Mouse (Mus musculus) intestine, embryonic 14.5 days (tissue): ENCODE results near the gene 4930404H24Rik. TPM values are rescaled to one million over a fixed set of nuclear protein-coding genes. Genes with fewer than 3 reads are reported as not detected.
A peak's percentile ranks its signal among the peaks of the same experiment; 100 is the strongest.

Experiments
- ATAC-seq: fragments of 200-750 bp; cut with Nextera tagmentation; replicated peaks from 2 replicates; pipeline ENCODE4 v1.8.0; 2017; ENCODE audit warnings: low read depth, moderate number of reproducible peaks, moderate TSS enrichment, moderate library complexity; ENCODE audit not compliant: low FRiP score, low TSS enrichment
- DNase-seq: peaks from one replicate; pipeline ENCODE4 v3.0.0-alpha.2; 2018; ENCODE audit warnings: low spot score
- H3K27ac ChIP-seq: fragments of 300-500 bp; sonication (generic); 2 replicates; pipeline ENCODE4 v1.5.1; 2014; ENCODE audit warnings: low read depth, mild to moderate bottlenecking, control low read depth
- H3K27me3 ChIP-seq: fragments of 300-500 bp; sonication (generic); replicated peaks from 2 replicates; pipeline ENCODE4 v1.6.1; 2014; ENCODE audit warnings: low read length, control low read depth; ENCODE audit not compliant: control insufficient read depth, insufficient read depth
- H3K36me3 ChIP-seq: fragments of 300-500 bp; sonication (generic); 2 replicates; pipeline ENCODE4 v1.6.1; 2014; ENCODE audit warnings: low read length, control low read depth; ENCODE audit not compliant: control insufficient read depth, insufficient read depth
- H3K4me1 ChIP-seq: fragments of 300-500 bp; sonication (generic); replicated peaks from 2 replicates; pipeline ENCODE4 v1.6.1; 2014; ENCODE audit warnings: low read length, control low read depth, mixed read lengths; ENCODE audit not compliant: control insufficient read depth, insufficient read depth
- H3K4me2 ChIP-seq: fragments of 300-500 bp; sonication (generic); 2 replicates; pipeline ENCODE4 v1.6.1; 2014; ENCODE audit warnings: low read length
- H3K4me3 ChIP-seq: fragments of 300-500 bp; sonication (generic); 2 replicates; pipeline ENCODE4 v1.5.1; 2014; ENCODE audit warnings: low read depth, low read length, control low read depth, mixed read lengths
- H3K9ac ChIP-seq: fragments of 300-500 bp; sonication (generic); 2 replicates; pipeline ENCODE4 v1.6.1; 2014; ENCODE audit warnings: mild to moderate bottlenecking, low read length
- H3K9me3 ChIP-seq: fragments of 300-500 bp; sonication (generic); 2 replicates; pipeline ENCODE4 v1.6.1; 2016; ENCODE audit warnings: low read length, control low read depth; ENCODE audit not compliant: control insufficient read depth
- WGBS: fragments of 180-500 bp; shearing (Covaris S2); extraction: QIAGEN DNeasy Blood & Tissue Kit; methylation state at CpG from one replicate; pipeline ENCODE4 v1.1.7; 2014; 5-methylcytosine and 5-hydroxymethylcytosine counted together
- polyA plus RNA-seq: library from polyadenylated mRNA; unstranded; fragments of >200 nt; fragmentation: Nextera tagmentation; extraction: Ambion mirVana; gene quantifications from 2 replicates; pipeline ENCODE4 v1.2.1, GENCODE M21; 2014

4930404H24Rik gene
- polyA plus RNA-seq, 1 experiment from 2014 or later = not detected

DNA sequence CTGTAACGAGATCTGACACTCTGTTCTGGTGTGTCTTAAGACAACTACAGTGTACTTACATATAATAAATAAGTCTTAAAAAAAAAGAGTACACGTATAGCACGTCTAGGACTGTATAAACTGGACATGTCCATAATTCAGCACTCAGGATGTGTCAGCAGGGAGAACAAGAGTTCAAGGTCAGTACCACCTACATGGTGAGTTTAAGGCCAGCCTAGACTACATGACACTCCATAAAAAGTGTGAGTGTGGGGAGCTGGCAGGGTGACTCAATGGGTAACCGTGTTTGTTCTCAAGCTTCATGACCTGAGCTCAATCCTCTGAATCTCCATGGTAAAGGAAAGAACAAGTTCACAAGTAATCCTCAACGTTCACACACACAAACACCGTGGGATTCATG, 44.1 kb upstream of the 4930404H24Rik start:
- Histone ChIP-seq H3K9ac (no peak overlapping the region), H3K36me3 (no peaks in the 10 kb centered on the region), H3K4me1 (peaks cover 7% of the 10 kb centered on the region; the same call in 1 of the 2 replicates), H3K27me3 (no peaks in the 10 kb centered on the region), H3K4me3 (no peak overlapping the region), H3K4me2 (no peak overlapping the region), H3K27ac (no peak overlapping the region), H3K9me3 (no peaks in the 10 kb centered on the region)
- 77% methylated on average over 6 of the region's 6 CpGs for WGBS
- no peak for ATAC-seq
- no peak for DNase-seq

GRCm38 (mm10) chr2:153453961-153454759, 38.4 kb upstream of the 4930404H24Rik start:
- peak; percentile 51; the same call in 1 of the 2 replicates for ATAC-seq
- Histone ChIP-seq H3K4me3 (no peak overlapping the region), H3K9ac (no peak overlapping the region), H3K36me3 (no peaks in the 10 kb centered on the region), H3K9me3 (no peaks in the 10 kb centered on the region), H3K27me3 (no peaks in the 10 kb centered on the region), H3K27ac (no peak overlapping the region), H3K4me2 (no peak overlapping the region), H3K4me1 (peaks cover 12% of the 10 kb centered on the region; the same call in 1 of the 2 replicates)
- DNase-seq = no peak
- 61% methylated on average over 12 of the region's 12 CpGs for WGBS

- Histone ChIP-seq H3K36me3 (no peaks in the 10 kb centered on the region), H3K4me3 (no peak overlapping the region), H3K27me3 (no peaks in the 10 kb centered on the region), H3K9me3 (no peaks in the 10 kb centered on the region), H3K27ac (no peak overlapping the region), H3K4me1 (peaks cover 12% of the 10 kb centered on the region; the same call in 1 of the 2 replicates), H3K9ac (no peak overlapping the region), H3K4me2 (no peak overlapping the region)
- no peak for DNase-seq
- WGBS = 66% methylated on average over 9 of the region's 9 CpGs
- no peak for ATAC-seq
Measured at GRCm38 (mm10) chr2:153454841-153455506, 37.6 kb upstream of the 4930404H24Rik start.

DNA sequence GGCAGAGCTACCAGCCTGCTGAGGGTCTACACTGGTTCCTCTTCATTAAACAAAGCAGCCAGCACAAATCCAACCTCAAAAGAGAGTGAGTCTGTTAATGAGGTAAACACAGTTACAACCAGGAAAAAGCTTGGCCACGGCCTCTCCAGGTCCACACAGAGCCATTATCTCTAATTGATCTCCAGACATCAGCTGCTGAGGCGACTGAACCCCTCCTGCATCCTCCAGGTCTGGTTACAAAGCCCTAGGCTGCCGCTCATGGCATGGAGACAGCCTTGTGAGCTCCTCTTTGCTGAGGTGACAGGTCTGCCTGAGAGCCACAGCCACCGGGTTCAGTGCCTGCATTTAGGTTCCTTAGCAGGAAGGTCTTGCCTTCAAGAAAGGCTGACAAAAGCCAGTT, 35.1 kb upstream of the 4930404H24Rik start:
- no peaks in the 10 kb centered on the region for H3K36me3 ChIP-seq
- WGBS = 23% methylated on average over 4 of the region's 4 CpGs
- peaks cover 12% of the 10 kb centered on the region; the same call in 1 of the 2 replicates for H3K4me1 ChIP-seq
- no peak overlapping the region for H3K9ac ChIP-seq
- no peak overlapping the region for H3K4me2 ChIP-seq
- ATAC-seq (0 out of 2 replicates have a peak, but pooled peaks have one; percentile 34), DNase-seq (no peak)
- peak overlapping the region; percentile 71; the same call in 1 of the 2 replicates for H3K27ac ChIP-seq
- no peaks in the 10 kb centered on the region for H3K9me3 ChIP-seq
- no peaks in the 10 kb centered on the region for H3K27me3 ChIP-seq
- H3K4me3 ChIP-seq = no peak overlapping the region

- Histone ChIP-seq H3K9me3 (no peaks in the 10 kb centered on the region), H3K27ac (peak overlapping the region; percentile 71; the same call in 1 of the 2 replicates), H3K9ac (no peak overlapping the region), H3K4me2 (no peak overlapping the region), H3K4me1 (peaks cover 12% of the 10 kb centered on the region; the same call in 1 of the 2 replicates), H3K27me3 (no peaks in the 10 kb centered on the region), H3K36me3 (no peaks in the 10 kb centered on the region), H3K4me3 (no peak overlapping the region)
- 35% methylated on average over 3 of the region's 3 CpGs for WGBS
- DNase-seq (no peak), ATAC-seq (no peak)
Measured at GRCm38 (mm10) chr2:153458022-153458441, 34.6 kb upstream of the 4930404H24Rik start.

- H3K27ac ChIP-seq = no peak overlapping the region
- H3K4me1 ChIP-seq = no peaks in the 10 kb centered on the region
- H3K9me3 ChIP-seq = peaks cover 5% of the 10 kb centered on the region; the same call in 1 of the 2 replicates
- DNase-seq (no peak), ATAC-seq (no peak)
- no peak overlapping the region for H3K4me2 ChIP-seq
- WGBS = 83% methylated on average over 3 of the region's 3 CpGs
- no peak overlapping the region for H3K9ac ChIP-seq
- H3K4me3 ChIP-seq = no peak overlapping the region
- H3K27me3 ChIP-seq = no peaks in the 10 kb centered on the region
- no peaks in the 10 kb centered on the region for H3K36me3 ChIP-seq
Measured at GRCm38 (mm10) chr2:153463257-153463656, 29.3 kb upstream of the 4930404H24Rik start.

DNA sequence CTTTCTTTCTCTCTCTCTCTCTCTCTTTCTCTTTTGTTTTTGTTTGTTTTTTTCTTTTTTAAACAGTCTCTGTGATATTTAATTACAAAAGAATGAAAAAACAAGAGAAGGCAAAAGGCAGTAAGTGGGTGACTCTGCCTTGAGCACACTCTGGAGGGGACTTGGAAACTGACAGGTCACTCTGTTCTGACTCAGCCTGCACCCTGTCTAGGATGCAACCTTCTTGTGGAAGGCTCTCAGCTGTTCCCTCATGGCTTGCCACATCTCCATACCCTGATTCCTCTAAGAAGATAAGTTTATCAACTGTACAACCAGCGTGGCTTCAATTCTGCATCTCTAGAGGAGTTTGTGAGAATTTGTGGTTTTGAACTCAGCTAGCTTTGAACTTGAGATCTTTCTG, 25.2 kb upstream of the 4930404H24Rik start:
- H3K36me3 ChIP-seq = no peaks in the 10 kb centered on the region
- H3K9me3 ChIP-seq = peaks cover 5% of the 10 kb centered on the region; the same call in 1 of the 2 replicates
- ATAC-seq (no peak), DNase-seq (no peak)
- WGBS = 74% methylated on average over 1 of the region's 1 CpGs
- no peaks in the 10 kb centered on the region for H3K27me3 ChIP-seq
- H3K9ac ChIP-seq = no peak overlapping the region
- no peak overlapping the region for H3K27ac ChIP-seq
- H3K4me1 ChIP-seq = peaks cover 6% of the 10 kb centered on the region
- H3K4me2 ChIP-seq = no peak overlapping the region
- no peak overlapping the region for H3K4me3 ChIP-seq

DNA sequence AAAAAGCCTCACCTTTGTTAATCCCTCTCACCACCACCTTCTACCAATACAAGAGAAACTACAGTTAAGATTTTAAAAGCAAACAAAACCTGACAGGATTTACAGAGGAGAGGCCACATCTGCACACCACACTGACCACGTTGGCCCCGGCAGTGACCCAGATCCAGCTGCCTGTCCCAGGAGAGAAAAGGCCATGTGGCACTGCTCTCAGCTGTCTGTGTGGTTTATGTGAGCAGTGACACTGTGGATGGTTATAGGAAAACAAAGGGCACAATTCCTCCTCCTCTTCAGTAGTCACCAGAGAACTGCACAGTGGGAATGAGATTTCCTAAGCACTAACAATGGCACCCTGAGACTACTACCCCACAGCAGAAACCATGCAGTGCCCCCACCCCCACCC, 23.3 kb upstream of the 4930404H24Rik start:
- Histone ChIP-seq H3K36me3 (no peaks in the 10 kb centered on the region), H3K4me2 (no peak overlapping the region), H3K4me1 (peaks cover 7% of the 10 kb centered on the region), H3K9ac (no peak overlapping the region), H3K27ac (no peak overlapping the region), H3K9me3 (no peaks in the 10 kb centered on the region), H3K27me3 (no peaks in the 10 kb centered on the region), H3K4me3 (no peak overlapping the region)
- ATAC-seq (no peak), DNase-seq (no peak)
- 35% methylated on average over 2 of the region's 2 CpGs for WGBS
